Mouse (Mus musculus) regulatory T cell (primary cell): ENCODE measurements around the gene Derl3.

Source experiments
- in situ Hi-C: fragments of 300-600 bp; cut with MboI, MseI; formaldehyde crosslinking; loops from one replicate; pipeline ENCODE4 v1.15.1; 2025; ENCODE audit warnings: high pct_unique_total_duplicates

Gene Derl3

GRCm38 (mm10) chr10:75940520-75940919 lies 47.3 kb downstream of the Derl3 start, which contains the start of gene Gm867:
TSS of gene Gm867 (minus strand) at chr10:75940672.
- in situ Hi-C loops = no loop called here

DNA sequence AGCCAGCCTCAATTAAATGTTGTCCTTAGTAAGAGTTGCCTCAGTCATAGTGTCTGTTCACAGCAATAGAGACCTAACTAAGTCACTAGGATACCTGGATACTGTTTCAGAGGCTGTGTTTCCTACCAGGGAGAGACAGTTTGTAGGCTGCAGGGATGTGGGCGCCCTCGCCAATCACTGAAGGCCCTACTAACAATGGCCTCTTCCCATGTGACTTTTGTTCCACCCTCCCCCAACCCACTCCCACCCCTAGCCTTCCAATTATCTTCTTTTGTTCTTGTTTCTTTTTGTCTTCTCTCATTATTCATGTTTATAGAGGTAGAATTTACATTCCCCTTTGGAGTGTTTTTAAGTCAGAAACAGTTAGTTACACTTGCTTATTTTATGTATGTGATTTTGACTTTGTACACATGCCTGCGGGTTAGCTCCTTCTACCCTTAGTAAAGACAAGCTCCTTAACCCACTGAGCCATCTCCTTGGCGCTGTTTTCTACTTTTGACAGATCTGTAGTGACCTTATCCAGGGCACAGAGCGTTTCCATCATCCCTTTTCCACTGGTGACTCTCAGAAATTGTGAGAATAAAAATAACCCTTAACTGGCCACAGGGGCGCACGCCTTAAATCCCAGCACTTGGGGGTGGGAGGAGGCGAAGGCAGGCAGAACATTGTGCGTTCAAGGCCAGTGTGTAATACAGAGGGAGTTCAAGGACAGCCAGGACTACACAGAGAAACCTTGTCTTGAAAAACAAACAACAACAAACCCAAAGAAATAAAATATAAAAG lies 48.0 kb downstream of the Derl3 start:
- in situ Hi-C loops = no loop called here

DNA sequence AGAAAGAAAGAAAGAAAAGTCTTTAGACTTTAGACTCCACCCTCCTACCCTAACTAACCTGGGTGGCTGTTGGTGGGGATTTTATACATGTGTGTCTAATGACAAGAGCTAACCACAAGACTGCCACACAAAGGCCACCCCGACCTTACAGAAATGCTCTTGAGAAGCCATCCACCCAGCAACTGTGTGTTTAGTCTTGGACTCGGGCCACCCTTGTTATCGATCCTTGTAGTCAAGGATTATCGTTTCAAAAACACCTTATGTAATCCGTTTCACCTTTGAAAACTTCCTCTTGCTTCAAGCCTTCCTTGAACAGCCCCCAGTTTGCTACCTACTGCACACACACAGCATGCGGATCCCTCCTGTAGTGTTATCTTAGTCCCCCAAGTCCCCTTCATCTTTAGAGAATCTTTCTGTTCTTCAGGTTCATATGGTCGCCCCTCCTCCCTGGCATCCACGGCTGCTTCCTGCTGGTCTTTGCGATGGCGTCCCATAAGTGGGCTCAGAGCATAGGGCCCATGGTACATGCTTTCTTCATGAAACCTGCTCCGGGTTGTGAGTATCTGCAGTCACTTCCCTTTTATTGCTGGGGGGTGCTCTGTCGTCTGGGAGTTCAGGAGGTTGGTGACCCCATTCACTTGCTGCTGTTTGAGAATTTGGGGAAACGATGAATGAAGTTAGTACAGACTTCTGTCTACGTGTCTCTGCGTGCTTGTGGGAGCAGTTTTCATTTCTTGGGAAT lies 49.7 kb downstream of the Derl3 start, which contains the start of gene Vpreb3:
Gene Vpreb3 (plus strand): TSS at position 322 of the 742 bp plus-strand sequence.
- in situ Hi-C loops = no loop called here

- in situ Hi-C loops = no loop called here
Measured at GRCm38 (mm10) chr10:75944066-75944772, 51.0 kb downstream of the Derl3 start.

- in situ Hi-C loops = loop anchor here (5.0 kb wide), 2 partner anchors 198 to 353 kb away; no protein-coding TSS in a partner anchor
Measured at GRCm38 (mm10) chr10:75945213-75945612, 52.0 kb downstream of the Derl3 start.
